In the genomic region with DNA sequence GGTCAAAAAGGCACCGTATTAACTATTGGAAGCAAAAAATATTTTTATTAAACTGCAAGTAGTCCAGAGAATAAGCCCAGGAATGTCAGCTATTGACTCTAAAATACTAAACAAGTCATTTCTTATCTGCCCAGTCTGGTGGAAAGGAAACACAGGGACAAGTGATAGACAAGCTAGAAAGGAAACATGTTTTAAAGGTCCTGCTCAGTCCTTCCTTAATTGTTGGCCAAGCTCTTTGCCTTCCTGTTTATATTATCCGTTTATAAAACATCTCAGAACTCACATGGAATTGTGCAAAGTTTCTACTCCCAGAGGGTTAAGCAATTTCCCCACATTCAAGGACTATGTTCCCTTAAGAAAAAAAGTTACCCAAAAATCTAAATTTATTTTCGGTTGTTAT, we compare ENCODE assay signal across 14 mouse cellular contexts. TPM values are rescaled to one million over a fixed set of nuclear protein-coding genes. Genes with fewer than 3 reads are reported as not detected.
A peak's percentile ranks its signal among the peaks of the same experiment; 100 is the strongest.
DNase-seq lines count a peak whose midpoint lies in the region; ATAC-seq and TF ChIP-seq lines count a peak whose summit lies in the region.
"Had no signal": no experiment of that assay in that cellular context is flagged by ENCODE, and none has a peak within 500 bp of the region (broad histone marks: within the 10 kb centered on the region; RNA-seq: fewer than 3 reads in every experiment).

No protein-coding gene starts in this region.

- peak; percentile 95 for TF ChIP-seq EP300 in lung, postnatal 0 days (IDR thresholded peaks at IDR 0.05)

- WGBS in lung, postnatal 0 days = 37% methylated on average over 3 of the region's 3 CpGs

- peak; percentile 40 for DNase-seq in heart, adult 8-10 months (ENCODE audit: low spot score)
- no peak for DNase-seq in heart, postnatal 36 days
- peak; percentile 12 for DNase-seq in kidney, postnatal 14 days
- DNase-seq in kidney, adult 11 months = no peak
- DNase-seq in lung, postnatal 0 days (ENCODE audit: low spot score) = peak; percentile 64
- DNase-seq in thymus, adult 18-20 months = no peak
- DNase-seq: B cell, adult 2 months; cerebellum, postnatal 25 days; thymus, postnatal 36 days had no signal

- H3K27ac ChIP-seq in lung, postnatal 0 days (ENCODE audit: low read length) = peak overlapping the region; percentile 54; the same call in 1 of the 2 replicates
- H3K27ac ChIP-seq: hindbrain, embryonic 13.5 days had no signal

- H3K4me3 ChIP-seq in lung, postnatal 0 days (ENCODE audit: low read depth, low read length) = no peak overlapping the region
- H3K4me3 ChIP-seq: hindbrain, embryonic 13.5 days had no signal

- intact Hi-C loops in heart, postnatal 36 days (cut with DNase I) = loop anchor here (1.0 to 10.0 kb wide), 3 partner anchors 27 to 109 kb away; partner anchors contain the start of genes Clec14a and Sstr1

- no peak overlapping the region for H3K9ac ChIP-seq in lung, postnatal 0 days (replicated peaks; ENCODE audit: low read depth)
- H3K9ac ChIP-seq: hindbrain, embryonic 13.5 days had no signal

- no peak overlapping the region for H3K4me2 ChIP-seq in lung, postnatal 0 days (replicated peaks; ENCODE audit: low read depth, low read length)
- H3K4me2 ChIP-seq: hindbrain, embryonic 13.5 days had no signal

- H3K27me3 ChIP-seq in lung, postnatal 0 days (replicated peaks; ENCODE audit: insufficient read depth, low read length) = no peaks in the 10 kb centered on the region
- H3K27me3 ChIP-seq: hindbrain, embryonic 13.5 days; Patski had no signal

- peak; percentile 58; the same call in 1 of the 2 replicates for ATAC-seq in common myeloid progenitor, adult 5-6 weeks (replicated peaks; ENCODE audit: low read depth, poor library complexity, severe bottlenecking)
- ATAC-seq in lung, postnatal 0 days = peak; percentile 81
- ATAC-seq: forebrain, embryonic 16.5 days; Patski had no signal

- no peaks in the 10 kb centered on the region for H3K4me1 ChIP-seq in lung, postnatal 0 days (ENCODE audit: insufficient read depth, low read depth, low read length)
- H3K4me1 ChIP-seq: hindbrain, embryonic 13.5 days had no signal

- no peaks in the 10 kb centered on the region for H3K36me3 ChIP-seq in lung, postnatal 0 days (ENCODE audit: insufficient read depth, low read length)
- H3K36me3 ChIP-seq: hindbrain, embryonic 13.5 days had no signal

- TF ChIP-seq CTCF in lung, postnatal 0 days (IDR thresholded peaks at IDR 0.05) = no peak

- no peaks in the 10 kb centered on the region for H3K9me3 ChIP-seq in lung, postnatal 0 days (ENCODE audit: low read length)
- H3K9me3 ChIP-seq: hindbrain, embryonic 13.5 days had no signal

RNA-seq across cellular contexts. Expression of gene Clec14a, which starts 54.9 kb away (rescaled TPM):
- 10 to 100 TPM; 12.6 to 15.8 (median 13.7) TPM for total RNA-seq in heart, adult 8-10 months (2022)
- total RNA-seq in heart, postnatal 36 days (2021) = 10 to 100 TPM; 15.3 to 19.0 TPM
- total RNA-seq in common myeloid progenitor, adult 5-6 weeks (2017) = not detected in 2 replicates
- 80.9 and 83.5 TPM in 2 replicates for polyA plus RNA-seq in lung, postnatal 0 days (2015; fragmentation: Nextera tagmentation; extraction: Ambion mirVana)
- total RNA-seq: megakaryocyte-erythroid progenitor cell, adult 5-6 weeks had no signal
- polyA plus RNA-seq: Patski had no signal

Comparison
In these comparisons a context has a peak if more than half of its experiments do, and no peak if none do; other contexts are left out.
1. DNase-seq: peak in heart, adult 8-10 months (single experiment), kidney, postnatal 14 days (single experiment) and lung, postnatal 0 days (single experiment); none in heart, postnatal 36 days (0 of 2), kidney, adult 11 months (single experiment) and thymus, adult 18-20 months (0 of 2).
2. RNA of gene Clec14a, which starts 54.9 kb away (total RNA-seq): 15.3 to 19.0 TPM in heart, postnatal 36 days and 12.6 to 15.8 TPM in heart, adult 8-10 months; not detected in common myeloid progenitor, adult 5-6 weeks; every median in the first group is over 10 times any median in the second.